Mouse (Mus musculus): Measurements from ENCODE around the gene Arhgdia. TPM values are rescaled to one million over a fixed set of nuclear protein-coding genes. Genes with fewer than 3 reads are reported as not detected.
A peak's percentile ranks its signal among the peaks of the same experiment; 100 is the strongest.

Gene Arhgdia
- total RNA-seq, 1 experiment, result 253 TPM

DNA sequence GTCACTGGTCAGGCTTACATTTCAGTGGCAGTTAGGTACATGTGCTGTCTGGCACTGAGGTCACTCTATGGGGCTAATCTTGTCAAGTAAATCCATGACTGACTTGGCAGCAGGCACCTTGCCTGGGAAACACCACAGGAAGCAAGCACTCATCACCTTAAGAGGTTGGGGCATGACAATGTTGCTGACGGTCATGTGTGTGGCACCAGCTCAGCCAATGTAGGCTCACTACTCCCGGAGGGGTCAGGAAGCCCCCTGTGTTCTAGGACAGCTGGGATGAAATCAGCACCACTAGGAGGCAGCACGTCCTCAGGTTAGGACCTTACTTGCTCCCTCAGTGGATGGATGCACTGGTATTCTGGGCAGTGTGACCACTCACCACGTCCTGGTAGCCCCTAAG, 39.5 kb downstream of the Arhgdia start:
- Histone ChIP-seq H3K36me3 (ENCODE audit: control insufficient read depth, insufficient read depth, low read length, poor library complexity, severe bottlenecking) (peaks cover 5% of the 10 kb centered on the region; the same call in 1 of the 2 replicates), H3K4me1 (ENCODE audit: control insufficient read depth in 2 of 2, insufficient read depth in 2 of 2, low read length in 2 of 2, poor library complexity in 1 of 2) (peaks cover 0 to 15% of the 10 kb centered on the region in 2 experiments; a peak in 1 of 4 replicates), H3K27ac (ENCODE audit: insufficient read depth, low read depth, low read length, poor library complexity, severe bottlenecking) (no peak overlapping the region), H3K4me3 (ENCODE audit: insufficient read depth in 1 of 2, low read depth in 1 of 2, low read length in 2 of 2, poor library complexity in 1 of 2, severe bottlenecking in 1 of 2) (no peak overlapping the region), H3K9ac (ENCODE audit: insufficient read depth, low read depth, low read length, poor library complexity, severe bottlenecking) (no peak overlapping the region), H3K9me3 (ENCODE audit: control insufficient read depth, insufficient read depth, low read depth, low read length) (no peaks in the 10 kb centered on the region)
- TF ChIP-seq HCFC1 (IDR thresholded peaks at IDR 0.05; ENCODE audit: borderline replicate concordance, insufficient read depth, low read length) (no peak), CHD2 (IDR thresholded peaks at IDR 0.05; ENCODE audit: low read depth, low read length) (no peak), ZC3H11A (IDR thresholded peaks at IDR 0.05; ENCODE audit: borderline replicate concordance, low read depth, low read length) (no peak), ZNF384 (IDR thresholded peaks at IDR 0.05; ENCODE audit: low read depth, low read length) (no peak), MAFK (IDR thresholded peaks at IDR 0.05; ENCODE audit: insufficient read depth, low read depth, low read length) (no peak)
- no peak for DNase-seq (ENCODE audit: low read depth, low spot score)
- in situ Hi-C loops (cut with MboI; ENCODE audit: low sequenced_read_pairs in 2 of 2, unreplicated experiment in 2 of 2), result no loop called here

DNA sequence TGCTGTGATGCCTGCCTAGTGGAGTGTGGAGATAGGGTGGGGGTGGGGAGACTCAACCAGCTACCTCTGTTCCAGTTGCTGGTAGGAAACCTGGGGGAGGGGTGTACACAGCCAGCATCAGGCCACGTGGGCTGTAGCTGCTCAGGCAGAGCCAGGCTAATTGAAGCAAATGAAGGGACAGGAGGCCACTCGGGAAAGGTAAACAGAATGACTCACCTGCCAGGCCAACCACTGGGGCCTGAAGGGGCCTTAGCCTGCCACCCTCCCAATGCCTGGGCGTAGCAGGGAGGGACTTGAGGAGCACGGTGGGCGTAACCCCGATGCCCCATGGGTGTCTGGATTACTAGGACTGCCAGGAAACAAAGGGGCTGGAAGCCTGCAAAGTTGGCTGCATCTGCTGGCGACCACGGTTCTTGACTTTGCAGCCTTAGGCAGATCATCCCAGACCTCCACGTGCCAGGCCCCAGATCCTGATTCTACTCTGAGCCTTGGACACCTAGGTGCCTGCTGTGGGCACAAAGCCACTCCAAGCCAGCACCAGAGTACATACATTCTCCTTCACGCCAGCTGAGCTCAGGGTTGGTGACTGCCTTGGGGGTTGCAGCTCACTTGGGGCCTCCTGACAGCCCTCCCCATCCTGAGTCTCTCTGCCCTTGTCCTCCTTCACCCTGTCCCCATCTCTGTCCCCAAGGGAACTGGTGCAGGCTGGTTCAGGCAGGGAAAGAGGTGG, 42.0 kb downstream of the Arhgdia start:
- in situ Hi-C loops (cut with MboI; ENCODE audit: low sequenced_read_pairs in 2 of 2, unreplicated experiment in 2 of 2), result no loop called here
- Histone ChIP-seq H3K4me1 (ENCODE audit: control insufficient read depth in 2 of 2, insufficient read depth in 2 of 2, low read length in 2 of 2, poor library complexity in 1 of 2) (peaks cover 0 to 15% of the 10 kb centered on the region in 2 experiments; a peak in 1 of 4 replicates), H3K9me3 (ENCODE audit: control insufficient read depth, insufficient read depth, low read depth, low read length) (no peaks in the 10 kb centered on the region), H3K9ac (ENCODE audit: insufficient read depth, low read depth, low read length, poor library complexity, severe bottlenecking) (peak overlapping the region; percentile 30; the same call in 1 of the 2 replicates), H3K27ac (ENCODE audit: insufficient read depth, low read depth, low read length, poor library complexity, severe bottlenecking) (no peak overlapping the region), H3K4me3 (ENCODE audit: insufficient read depth in 1 of 2, low read depth in 1 of 2, low read length in 2 of 2, poor library complexity in 1 of 2, severe bottlenecking in 1 of 2) (no peak overlapping the region), H3K36me3 (ENCODE audit: control insufficient read depth, insufficient read depth, low read length, poor library complexity, severe bottlenecking) (peaks cover 4% of the 10 kb centered on the region; the same call in 1 of the 2 replicates)
- TF ChIP-seq ZC3H11A (IDR thresholded peaks at IDR 0.05; ENCODE audit: borderline replicate concordance, low read depth, low read length) (no peak), MAFK (IDR thresholded peaks at IDR 0.05; ENCODE audit: insufficient read depth, low read depth, low read length) (no peak), ZNF384 (IDR thresholded peaks at IDR 0.05; ENCODE audit: low read depth, low read length) (no peak), HCFC1 (IDR thresholded peaks at IDR 0.05; ENCODE audit: borderline replicate concordance, insufficient read depth, low read length) (no peak), CHD2 (IDR thresholded peaks at IDR 0.05; ENCODE audit: low read depth, low read length) (no peak)
- no peak for DNase-seq (ENCODE audit: low read depth, low spot score)

DNA sequence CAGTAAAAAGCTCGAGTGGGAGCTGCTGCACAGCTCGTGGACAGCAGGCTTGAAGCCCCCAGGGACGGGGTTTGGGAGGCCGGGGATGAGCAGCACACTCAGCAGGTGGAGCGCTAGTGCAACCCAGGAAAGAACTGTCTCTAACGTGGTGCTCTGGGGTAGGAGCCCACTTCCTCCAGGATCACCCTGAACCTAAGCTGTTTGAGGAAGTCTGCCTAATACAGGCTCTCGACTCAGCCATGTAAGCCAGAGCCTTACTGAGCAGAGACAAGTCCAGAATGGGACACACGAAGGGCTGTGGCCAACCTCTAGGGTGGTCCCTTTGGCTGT, 42.5 kb downstream of the Arhgdia start:
- H3K36me3 ChIP-seq (ENCODE audit: control insufficient read depth, insufficient read depth, low read length, poor library complexity, severe bottlenecking), result no peaks in the 10 kb centered on the region; the same call in 1 of the 2 replicates
- H3K9me3 ChIP-seq (ENCODE audit: control insufficient read depth, insufficient read depth, low read depth, low read length), result no peaks in the 10 kb centered on the region
- in situ Hi-C loops (cut with MboI; ENCODE audit: low sequenced_read_pairs in 2 of 2, unreplicated experiment in 2 of 2), result no loop called here
- H3K27ac ChIP-seq (ENCODE audit: insufficient read depth, low read depth, low read length, poor library complexity, severe bottlenecking), result no peak overlapping the region
- no peak for DNase-seq (ENCODE audit: low read depth, low spot score)
- H3K4me1 ChIP-seq (ENCODE audit: control insufficient read depth in 2 of 2, insufficient read depth in 2 of 2, low read length in 2 of 2, poor library complexity in 1 of 2), result peaks cover 0 to 15% of the 10 kb centered on the region in 2 experiments; a peak in 1 of 4 replicates
- H3K9ac ChIP-seq (ENCODE audit: insufficient read depth, low read depth, low read length, poor library complexity, severe bottlenecking), result no peak overlapping the region
- H3K4me3 ChIP-seq (ENCODE audit: insufficient read depth in 1 of 2, low read depth in 1 of 2, low read length in 2 of 2, poor library complexity in 1 of 2, severe bottlenecking in 1 of 2), result no peak overlapping the region
- TF ChIP-seq ZC3H11A (IDR thresholded peaks at IDR 0.05; ENCODE audit: borderline replicate concordance, low read depth, low read length) (no peak), CHD2 (IDR thresholded peaks at IDR 0.05; ENCODE audit: low read depth, low read length) (no peak), HCFC1 (IDR thresholded peaks at IDR 0.05; ENCODE audit: borderline replicate concordance, insufficient read depth, low read length) (no peak)

DNA sequence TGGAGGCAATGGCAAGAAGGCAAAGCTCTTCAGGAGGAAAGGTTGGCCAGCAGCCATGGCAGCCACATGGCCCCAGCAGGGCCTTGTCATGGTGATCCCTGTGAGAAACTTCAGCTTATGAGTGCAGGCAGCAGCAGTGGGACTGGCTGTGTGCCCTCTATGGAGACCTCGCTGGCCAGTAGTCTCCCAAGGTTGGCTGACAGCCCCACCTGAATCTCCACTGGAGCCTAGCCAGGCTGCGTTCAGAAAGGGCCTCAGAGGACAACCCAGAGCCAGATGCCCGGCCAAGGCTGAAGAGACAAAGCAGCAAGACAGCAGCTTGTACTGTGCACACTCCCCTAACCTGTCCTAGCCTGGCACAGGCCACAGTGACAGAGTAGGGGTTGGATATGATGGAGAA, 42.9 kb downstream of the Arhgdia start:
- no peak overlapping the region for H3K27ac ChIP-seq (ENCODE audit: insufficient read depth, low read depth, low read length, poor library complexity, severe bottlenecking)
- no peak for TF ChIP-seq MAFK (IDR thresholded peaks at IDR 0.05; ENCODE audit: insufficient read depth, low read depth, low read length)
- no peak for TF ChIP-seq CHD2 (IDR thresholded peaks at IDR 0.05; ENCODE audit: low read depth, low read length)
- no peak for TF ChIP-seq ZC3H11A (IDR thresholded peaks at IDR 0.05; ENCODE audit: borderline replicate concordance, low read depth, low read length)
- no peak for TF ChIP-seq ZNF384 (IDR thresholded peaks at IDR 0.05; ENCODE audit: low read depth, low read length)
- TF ChIP-seq HCFC1 (IDR thresholded peaks at IDR 0.05; ENCODE audit: borderline replicate concordance, insufficient read depth, low read length), result no peak
- H3K9me3 ChIP-seq (ENCODE audit: control insufficient read depth, insufficient read depth, low read depth, low read length), result no peaks in the 10 kb centered on the region
- H3K4me3 ChIP-seq (ENCODE audit: insufficient read depth in 1 of 2, low read depth in 1 of 2, low read length in 2 of 2, poor library complexity in 1 of 2, severe bottlenecking in 1 of 2), result no peak overlapping the region
- DNase-seq (ENCODE audit: low read depth, low spot score), result no peak
- peaks cover 0 to 15% of the 10 kb centered on the region in 2 experiments; a peak in 1 of 4 replicates for H3K4me1 ChIP-seq (ENCODE audit: control insufficient read depth in 2 of 2, insufficient read depth in 2 of 2, low read length in 2 of 2, poor library complexity in 1 of 2)
- H3K9ac ChIP-seq (ENCODE audit: insufficient read depth, low read depth, low read length, poor library complexity, severe bottlenecking), result no peak overlapping the region
- H3K36me3 ChIP-seq (ENCODE audit: control insufficient read depth, insufficient read depth, low read length, poor library complexity, severe bottlenecking), result no peaks in the 10 kb centered on the region; the same call in 1 of the 2 replicates
- in situ Hi-C loops (cut with MboI; ENCODE audit: low sequenced_read_pairs in 2 of 2, unreplicated experiment in 2 of 2), result no loop called here

All from ES-E14 (cell line).